ENCODE assay signal across 8 mouse cellular contexts in genomic region chr13:32179906-32180305, GRCm38 (mm10).
DNase-seq lines count a peak whose midpoint lies in the region; ATAC-seq lines count a peak whose summit lies in the region.

No protein-coding gene starts in this region.

- H3K9me3 ChIP-seq in embryonic facial prominence, embryonic 12.5 days = no peaks in the 10 kb centered on the region

- no peaks in the 10 kb centered on the region; the same call in 1 of the 2 replicates for H3K4me1 ChIP-seq in embryonic facial prominence, embryonic 12.5 days

- H3K4me2 ChIP-seq in embryonic facial prominence, embryonic 12.5 days (replicated peaks) = no peak overlapping the region

- DNase-seq in adrenal gland, postnatal 36 days = peak; percentile 3 to 29
- DNase-seq in heart, postnatal 36 days = peak; percentile 3 to 6
- peak; percentile 56 for DNase-seq in lung, postnatal 10 days
- peak; percentile 11 to 42 for DNase-seq in thymus, adult 18-20 months
- no peak for DNase-seq in layer of hippocampus, postnatal 14 days (ENCODE audit: low spot score in 2 of 2)
- no peak for DNase-seq in left cerebral cortex, adult 11 months (ENCODE audit: low spot score)
- no peak for DNase-seq in layer of hippocampus, adult 9-11 months

- H3K36me3 ChIP-seq in embryonic facial prominence, embryonic 12.5 days = no peaks in the 10 kb centered on the region

- ATAC-seq in embryonic facial prominence, embryonic 12.5 days (ENCODE audit: insufficient number of reproducible peaks, insufficient read depth, low FRiP score, low TSS enrichment) = peak; percentile 75; the same call in 1 of the 2 replicates

- H3K27me3 ChIP-seq in embryonic facial prominence, embryonic 12.5 days = no peaks in the 10 kb centered on the region

- no peak overlapping the region for H3K9ac ChIP-seq in embryonic facial prominence, embryonic 12.5 days

- no peak overlapping the region for H3K4me3 ChIP-seq in embryonic facial prominence, embryonic 12.5 days

- intact Hi-C loops in heart, postnatal 36 days (cut with DNase I) = no loop called here

- WGBS in embryonic facial prominence, embryonic 12.5 days = 9% methylated on average over 3 of the region's 3 CpGs

- no peak overlapping the region for H3K27ac ChIP-seq in embryonic facial prominence, embryonic 12.5 days

Comparison
In these comparisons a context has a peak if more than half of its experiments do, and no peak if none do; other contexts are left out.
1. DNase-seq: peak in adrenal gland, postnatal 36 days (2 of 2), heart, postnatal 36 days (2 of 2), lung, postnatal 10 days (single experiment) and thymus, adult 18-20 months (2 of 2); none in layer of hippocampus, postnatal 14 days (0 of 2), left cerebral cortex, adult 11 months (single experiment) and layer of hippocampus, adult 9-11 months (single experiment).